Mouse (Mus musculus) embryo, embryonic 11.5 days (tissue): Measurements from ENCODE around the gene Nme8.

Experiments used
- DNase-seq: peaks from one replicate; pipeline ENCODE4 v3.0.0-alpha.2; 2012; ENCODE audit warnings: low read depth, low spot score

The Nme8 gene

DNA sequence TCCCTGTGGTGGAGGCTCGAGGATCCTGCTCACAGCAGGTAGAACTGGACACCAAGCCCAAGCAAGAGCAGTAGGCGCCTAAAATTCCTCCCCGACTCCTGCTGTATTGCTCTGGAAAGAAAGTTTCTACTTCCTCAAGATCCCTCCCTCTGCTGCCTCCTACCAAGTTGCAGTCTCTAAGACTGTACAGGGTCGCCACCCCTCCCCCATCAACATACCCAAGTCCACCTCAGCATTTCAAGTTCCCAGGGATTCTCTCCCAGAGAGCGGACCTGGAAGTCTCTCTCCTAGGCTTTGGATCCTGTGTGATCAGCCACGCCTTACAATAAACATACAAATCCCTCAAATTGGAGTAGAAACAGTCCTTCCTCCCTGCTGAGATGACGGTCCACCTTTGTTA lies at the start of gene Nme8:
Gene Nme8, minus strand, starts transcription at position 5 of the 400 bp plus-strand sequence.
- DNase-seq = no peak

- DNase-seq = no peak
Measured at GRCm38 (mm10) chr13:19745741-19746140, 48.1 kb upstream of the Nme8 start.

- no peak for DNase-seq
Measured at GRCm38 (mm10) chr13:19744536-19744935, 46.9 kb upstream of the Nme8 start.

DNA sequence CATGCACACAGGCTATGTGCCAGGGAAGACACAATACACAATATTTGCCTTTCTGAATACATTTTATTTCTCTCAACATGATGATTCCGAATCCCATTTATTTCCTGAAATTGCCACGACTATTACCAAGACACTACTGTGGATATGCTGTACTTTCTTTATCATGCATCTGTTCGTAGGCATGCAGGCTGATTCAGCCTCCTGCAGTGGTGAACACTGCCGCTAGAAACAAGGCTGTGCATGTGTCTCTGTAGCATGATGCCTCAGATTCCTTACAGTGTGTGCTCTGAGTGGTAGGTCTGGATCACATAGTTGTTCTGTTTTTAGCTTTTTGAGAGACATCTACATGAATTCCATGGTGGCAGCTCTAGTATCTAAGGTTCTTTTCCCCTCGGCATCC lies 37.0 kb upstream of the Nme8 start:
- DNase-seq = no peak

- DNase-seq = no peak
Measured at GRCm38 (mm10) chr13:19730826-19731225, 33.2 kb upstream of the Nme8 start.

DNA sequence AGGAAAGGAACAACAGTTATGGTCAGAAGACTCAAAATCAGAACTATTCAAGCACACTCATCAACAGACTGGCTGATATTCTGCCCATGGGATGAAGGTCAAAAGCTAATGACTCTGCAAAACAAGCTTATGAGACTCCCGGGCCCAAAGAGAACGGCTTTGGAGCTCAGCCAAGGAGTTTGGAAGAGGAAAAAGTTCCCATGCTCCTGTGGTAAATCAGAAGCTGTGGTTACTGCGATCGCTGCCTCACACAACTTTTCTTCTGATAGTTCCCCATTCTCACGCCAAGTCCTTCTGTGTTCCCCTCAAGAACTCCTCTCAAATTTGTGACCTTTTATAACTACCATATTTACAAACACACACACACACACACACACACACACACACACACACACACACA lies 21.4 kb upstream of the Nme8 start:
- no peak for DNase-seq

DNA sequence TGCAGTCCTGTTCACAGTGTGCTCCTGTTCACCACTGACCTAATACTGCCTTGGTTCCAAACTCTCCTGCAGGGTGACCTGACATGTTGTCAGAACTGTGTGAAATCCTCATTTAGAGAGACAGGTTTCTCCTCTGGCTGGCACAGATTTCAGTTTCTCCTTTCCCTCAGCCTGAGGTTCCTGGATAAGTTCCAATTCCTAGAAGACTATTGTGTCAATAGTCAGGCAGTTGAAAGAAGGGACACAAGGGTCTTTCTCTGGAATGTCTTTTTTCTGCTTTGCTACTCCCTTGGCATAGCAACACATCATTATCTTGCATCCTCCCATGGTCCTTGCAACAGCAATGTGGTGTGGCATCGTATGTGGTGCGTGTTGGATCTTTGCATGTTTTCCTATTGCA lies 19.6 kb upstream of the Nme8 start:
- no peak for DNase-seq

- DNase-seq = no peak
Measured at GRCm38 (mm10) chr13:19703806-19704205, 6.2 kb upstream of the Nme8 start.

GRCm38 (mm10) chr13:19701443-19702078 lies 4.0 kb upstream of the Nme8 start:
- DNase-seq = no peak

DNA sequence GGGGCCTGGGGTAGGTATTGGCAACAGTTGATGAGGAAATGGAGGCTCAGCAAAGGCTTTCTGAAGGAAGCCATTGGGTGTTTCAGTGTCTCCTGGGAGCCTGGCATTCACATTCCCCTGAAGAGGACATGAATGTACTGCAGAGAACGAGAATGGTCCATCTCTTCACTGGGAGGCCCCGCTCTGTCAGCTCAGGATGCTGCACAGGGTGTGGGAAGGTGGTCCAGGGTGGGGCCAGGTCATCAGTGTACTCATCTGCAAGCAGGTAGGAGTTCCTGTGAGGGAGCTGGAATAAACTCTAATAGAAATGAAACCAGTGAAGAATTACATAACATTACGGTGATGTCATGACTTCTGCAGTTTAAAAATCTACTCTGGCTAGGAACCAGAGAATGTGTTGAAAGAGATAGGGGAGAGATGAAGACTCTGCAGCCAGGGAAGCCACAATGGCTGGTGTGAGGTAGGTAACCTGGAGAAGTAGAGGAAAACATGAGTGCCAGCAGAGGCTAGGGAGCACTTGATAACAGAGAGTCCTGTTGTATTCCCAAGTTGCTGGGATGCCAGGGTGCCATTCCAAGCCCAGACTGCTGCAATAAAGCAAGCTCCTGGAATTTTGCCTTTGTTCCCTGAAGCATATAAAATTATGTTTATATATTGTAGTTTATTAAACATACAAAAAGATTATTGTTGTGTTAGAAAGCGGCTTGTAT lies 3.3 kb upstream of the Nme8 start:
- no peak for DNase-seq

GRCm38 (mm10) chr13:19698524-19699173 lies 1.1 kb upstream of the Nme8 start:
- DNase-seq = peak; percentile 45

DNA sequence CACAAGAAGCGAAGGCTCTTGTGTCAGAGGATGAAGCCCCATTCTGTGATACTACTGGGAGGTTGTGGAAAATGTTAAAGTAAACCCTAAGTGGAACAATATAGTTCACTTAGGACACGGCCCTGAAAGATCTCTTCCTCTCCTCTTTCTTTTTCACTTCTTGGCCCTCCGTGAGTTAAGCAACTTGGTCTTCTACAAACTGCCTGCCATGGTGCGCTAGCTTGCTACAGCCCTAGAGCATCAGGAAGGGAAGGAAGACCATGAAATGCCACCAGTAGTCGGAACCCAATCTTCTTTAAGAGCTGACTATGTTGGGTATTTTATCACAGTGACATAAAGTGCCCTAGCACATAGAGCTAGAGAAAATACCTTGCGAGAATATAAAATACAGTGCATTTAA lies 7.2 kb downstream of the Nme8 start:
- DNase-seq = no peak

GRCm38 (mm10) chr13:19689971-19690370 lies 7.6 kb downstream of the Nme8 start:
- DNase-seq = no peak

- peak; percentile 23 for DNase-seq
Measured at GRCm38 (mm10) chr13:19684007-19684406, 13.6 kb downstream of the Nme8 start.

GRCm38 (mm10) chr13:19682879-19683640 lies 14.5 kb downstream of the Nme8 start:
- DNase-seq = no peak

DNA sequence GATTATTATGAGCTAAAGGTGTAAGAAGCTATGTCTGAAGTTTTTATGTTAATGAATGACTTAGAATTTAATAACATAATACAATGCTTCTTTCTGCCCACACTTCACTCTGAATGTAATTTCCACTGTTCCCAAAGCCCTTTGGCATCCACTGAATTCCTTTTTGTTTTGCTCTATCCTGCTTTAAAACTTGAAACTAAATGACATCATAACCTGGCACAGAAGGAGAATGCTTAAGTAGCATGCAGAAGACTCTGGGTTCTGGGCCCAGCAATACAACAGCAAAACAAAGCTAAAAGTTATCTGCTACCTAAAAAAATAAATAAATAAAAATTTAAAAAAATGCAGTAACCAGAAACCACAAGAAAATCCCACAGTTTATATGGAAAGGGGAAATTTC lies 23.0 kb downstream of the Nme8 start:
- no peak for DNase-seq

GRCm38 (mm10) chr13:19674025-19674424 lies 23.6 kb downstream of the Nme8 start:
- DNase-seq = no peak

DNA sequence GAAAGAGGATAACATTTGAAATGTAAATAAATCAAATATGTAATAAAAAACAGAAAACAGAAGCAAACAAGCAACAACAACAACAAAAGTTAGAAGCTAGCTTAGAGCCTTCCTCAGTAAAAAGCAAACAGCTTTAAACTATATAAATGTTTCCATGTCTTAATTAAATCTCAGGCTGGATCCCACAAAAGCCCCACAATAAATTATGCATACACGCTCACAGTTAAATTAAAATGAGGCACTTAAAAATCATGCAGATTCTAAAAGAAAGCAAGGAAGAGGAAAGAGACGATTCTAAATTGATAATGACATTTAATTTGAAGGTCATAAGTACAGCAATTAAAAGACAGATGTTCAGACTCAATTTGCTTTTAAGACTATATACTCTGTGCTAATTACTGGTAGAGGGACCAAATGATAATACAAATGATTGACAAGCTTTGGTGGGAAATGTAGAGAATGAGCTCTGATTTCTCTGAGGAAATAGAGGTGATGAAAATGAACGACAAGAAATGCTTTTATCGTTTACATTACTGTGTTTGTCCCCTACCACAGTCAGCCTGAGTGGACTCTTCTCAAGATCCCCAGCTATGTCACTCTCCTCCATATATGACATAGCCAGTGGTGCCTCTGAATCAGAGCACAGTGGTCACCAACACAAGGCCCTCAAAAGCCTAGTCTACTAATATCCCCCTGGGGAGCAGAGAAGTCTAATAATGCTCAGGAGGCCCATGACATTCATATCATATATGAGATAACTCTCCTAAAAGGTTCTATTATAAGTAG lies 29.0 kb downstream of the Nme8 start:
- no peak for DNase-seq

DNA sequence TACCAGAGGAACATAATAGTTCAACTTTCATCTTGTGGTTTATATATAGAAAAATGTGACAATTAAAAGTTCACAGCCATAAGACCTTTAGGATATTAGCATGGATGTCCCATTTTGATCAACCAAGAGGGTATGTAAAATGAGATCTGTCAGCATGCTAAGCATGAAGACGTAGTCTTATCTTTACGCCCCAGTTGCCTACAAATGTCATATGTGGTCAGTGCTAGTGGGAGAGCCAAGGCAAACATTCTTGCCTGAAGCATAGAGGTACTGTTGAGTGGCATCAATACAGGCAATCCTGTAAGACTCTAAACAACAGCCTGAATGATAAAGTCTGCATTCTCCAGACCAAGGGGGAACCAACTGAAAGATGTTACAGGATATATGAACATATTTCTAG lies 45.2 kb downstream of the Nme8 start:
- DNase-seq = no peak

GRCm38 (mm10) chr13:19649824-19650223 lies 47.8 kb downstream of the Nme8 start:
- no peak for DNase-seq

DNA sequence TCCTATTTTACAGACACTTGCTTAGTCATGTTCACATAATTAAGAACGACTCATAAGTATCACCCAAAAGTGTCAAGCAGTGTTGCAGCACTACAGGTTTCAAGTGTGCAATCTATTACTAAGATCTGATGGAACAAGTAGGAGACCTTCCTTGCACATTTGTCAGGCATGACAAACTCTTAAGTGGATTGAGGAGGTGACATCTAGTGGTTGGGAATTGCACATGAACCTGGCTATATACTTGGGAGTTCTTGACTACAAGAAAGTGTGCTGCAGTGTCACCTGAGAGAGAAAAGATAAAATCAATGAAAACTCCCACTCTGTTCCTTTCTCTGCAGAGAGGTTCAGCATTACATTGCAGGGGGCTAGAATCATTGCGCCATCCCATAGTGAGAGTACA lies 53.4 kb downstream of the Nme8 start:
- DNase-seq = no peak
